31 mouse cellular contexts compared by ENCODE assay signal in the genomic region with DNA sequence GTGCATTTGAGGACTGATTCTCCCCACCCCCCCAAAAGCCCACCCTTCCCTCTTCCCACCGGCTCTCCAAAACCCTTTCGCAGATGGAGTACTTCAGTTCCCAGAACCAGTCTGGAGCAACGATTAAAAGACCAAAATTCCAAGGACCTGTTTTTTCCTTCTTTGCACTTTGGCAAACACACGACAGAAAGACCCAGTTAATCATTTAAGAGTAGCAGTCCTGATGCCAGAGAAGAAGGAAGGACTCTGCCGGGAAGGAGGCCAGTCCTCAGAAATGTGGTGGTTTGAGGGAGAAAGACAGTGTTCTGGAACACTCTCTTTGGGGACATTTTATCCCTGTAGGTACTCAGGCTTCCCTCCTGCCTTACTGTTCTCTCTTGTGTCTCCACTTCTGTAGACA.
DNase-seq lines count a peak whose midpoint lies in the region; ATAC-seq lines count a peak whose summit lies in the region.
"Had no signal": no experiment of that assay in that cellular context is flagged by ENCODE, and none has a peak within 500 bp of the region (broad histone marks: within the 10 kb centered on the region; RNA-seq: fewer than 3 reads in every experiment).

No protein-coding gene starts in this region.

- no peak overlapping the region for H3K4me3 ChIP-seq in limb, embryonic 15.5 days
- no peak overlapping the region for H3K4me3 ChIP-seq in limb, embryonic 10.5 days
- H3K4me3 ChIP-seq: erythroblast, embryonic 14.5 days; forebrain, embryonic 12.5 days; heart, embryonic 12.5 days; hindbrain, embryonic 13.5 days; limb, embryonic 12.5 days; liver, embryonic 13.5 days; midbrain, embryonic 13.5 days; neural tube, embryonic 13.5 days had no signal

- peaks cover 3% of the 10 kb centered on the region; the same call in 1 of the 2 replicates for H3K4me1 ChIP-seq in limb, embryonic 15.5 days
- H3K4me1 ChIP-seq in limb, embryonic 10.5 days = peaks cover 23% of the 10 kb centered on the region
- H3K4me1 ChIP-seq: heart, embryonic 12.5 days; liver, embryonic 13.5 days had no signal

- H3K36me3 ChIP-seq in limb, embryonic 15.5 days = no peaks in the 10 kb centered on the region
- H3K36me3 ChIP-seq in limb, embryonic 10.5 days = no peaks in the 10 kb centered on the region
- H3K36me3 ChIP-seq: forebrain, embryonic 12.5 days; heart, embryonic 12.5 days; hindbrain, embryonic 13.5 days; limb, embryonic 12.5 days; liver, embryonic 13.5 days; midbrain, embryonic 13.5 days; neural tube, embryonic 13.5 days had no signal

- no peak overlapping the region for H3K4me2 ChIP-seq in limb, embryonic 15.5 days
- H3K4me2 ChIP-seq: forebrain, embryonic 12.5 days; heart, embryonic 12.5 days; hindbrain, embryonic 13.5 days; limb, embryonic 12.5 days; liver, embryonic 13.5 days; midbrain, embryonic 13.5 days; neural tube, embryonic 13.5 days had no signal

- ATAC-seq in limb, embryonic 15.5 days (ENCODE audit: insufficient number of reproducible peaks, low FRiP score, low TSS enrichment, low read depth) = no peak
- no peak for ATAC-seq in CD4-positive, CD25-positive, alpha-beta regulatory T cell, adult 4 months
- ATAC-seq: activated CD4-positive, CD25-positive, alpha-beta regulatory T cell, adult 4 months; intestine, postnatal 0 days; midbrain, embryonic 13.5 days had no signal

- DNase-seq in heart, adult 11 months = peak; percentile 9
- DNase-seq in heart, adult 8-10 months (ENCODE audit: low spot score) = no peak
- DNase-seq in limb, embryonic 10.5 days (ENCODE audit: low spot score) = no peak
- peak; percentile 73 for DNase-seq in kidney, adult 9 months
- peak; percentile 38 for DNase-seq in kidney, postnatal 14 days
- DNase-seq: adrenal gland, adult 2 months; adrenal gland, postnatal 36 days; B cell, adult 2 months; cerebellum, adult 18-20 months; cerebellum, postnatal 14 days; heart, adult 18-20 months; heart, postnatal 4 days; layer of hippocampus, adult 9-11 months; liver, embryonic 13.5 days; lung, adult 18-20 months; right cerebral cortex, postnatal 4 days; thymus, adult 2 months; thymus, postnatal 36 days had no signal

- no peak overlapping the region for H3K9ac ChIP-seq in limb, embryonic 15.5 days
- H3K9ac ChIP-seq: forebrain, embryonic 12.5 days; heart, embryonic 12.5 days; hindbrain, embryonic 13.5 days; limb, embryonic 12.5 days; liver, embryonic 13.5 days; midbrain, embryonic 13.5 days; neural tube, embryonic 13.5 days had no signal

- no peaks in the 10 kb centered on the region for H3K9me3 ChIP-seq in limb, embryonic 15.5 days
- H3K9me3 ChIP-seq in limb, embryonic 10.5 days (replicated peaks) = no peaks in the 10 kb centered on the region
- H3K9me3 ChIP-seq: forebrain, embryonic 12.5 days; heart, embryonic 12.5 days; hindbrain, embryonic 13.5 days; limb, embryonic 12.5 days; liver, embryonic 13.5 days; midbrain, embryonic 13.5 days; neural tube, embryonic 13.5 days had no signal

- 43% methylated on average over 5 of the region's 5 CpGs for WGBS in limb, embryonic 15.5 days
- 89% methylated on average over 5 of the region's 5 CpGs for WGBS in limb, embryonic 10.5 days

- 0 out of 2 replicates have a peak overlapping the region, but pooled peaks have one; percentile 33 for H3K27ac ChIP-seq in limb, embryonic 15.5 days
- no peak overlapping the region for H3K27ac ChIP-seq in limb, embryonic 10.5 days
- H3K27ac ChIP-seq: forebrain, embryonic 12.5 days; hindbrain, embryonic 13.5 days; limb, embryonic 12.5 days; liver, embryonic 13.5 days; macrophage; midbrain, embryonic 13.5 days; neural tube, embryonic 13.5 days had no signal

- H3K27me3 ChIP-seq in limb, embryonic 15.5 days = no peaks in the 10 kb centered on the region
- H3K27me3 ChIP-seq in limb, embryonic 10.5 days (ENCODE audit: low read depth, poor library complexity, severe bottlenecking) = peaks cover 14% of the 10 kb centered on the region
- H3K27me3 ChIP-seq: CH12.LX; forebrain, embryonic 12.5 days; heart, embryonic 12.5 days; liver, embryonic 13.5 days; midbrain, embryonic 13.5 days; neural tube, embryonic 13.5 days had no signal

Comparison
In these comparisons a context has a peak if more than half of its experiments do, and no peak if none do; other contexts are left out.
1. DNase-seq: peak in heart, adult 11 months (single experiment), kidney, adult 9 months (single experiment) and kidney, postnatal 14 days (single experiment); none in heart, adult 8-10 months (single experiment) and limb, embryonic 10.5 days (single experiment).